Mouse (Mus musculus): Measurements from ENCODE around the gene Gm10447.

DNA sequence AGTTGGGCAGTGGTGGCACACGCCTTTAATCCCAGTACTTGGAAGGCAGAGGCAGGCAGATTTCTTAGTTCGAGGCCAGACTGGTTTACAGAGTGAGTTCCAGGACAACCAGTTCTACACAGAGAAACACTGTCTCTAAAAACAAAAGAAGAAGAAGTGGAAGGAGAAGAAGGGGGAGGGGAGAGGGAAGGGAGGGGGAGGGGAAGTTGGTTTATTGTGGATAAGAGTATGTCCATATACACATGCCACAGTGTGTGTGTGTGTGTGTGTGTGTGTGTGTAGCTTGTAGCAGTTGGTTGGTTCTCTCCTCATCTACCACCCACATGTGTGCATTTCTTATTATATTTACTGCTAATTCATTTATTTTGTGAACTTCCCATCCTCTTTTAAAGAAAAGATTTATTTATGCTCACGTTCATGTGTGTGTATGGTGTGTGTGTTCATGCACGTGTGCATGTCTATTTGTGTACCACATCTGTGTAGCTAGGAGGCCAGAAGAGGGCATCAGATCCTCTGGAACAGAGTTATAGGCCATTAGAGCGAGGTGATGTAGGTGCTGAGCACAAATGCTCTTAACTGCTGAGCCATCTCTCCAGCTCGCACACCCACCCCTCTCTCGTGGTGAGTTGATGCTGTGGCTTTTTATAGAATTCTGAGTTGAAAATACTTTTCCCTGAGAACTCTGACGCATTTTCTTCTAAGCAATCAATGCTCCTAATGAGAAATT, 45.3 kb upstream of the Gm10447 start:
- TF ChIP-seq MYOG (IDR thresholded peaks at IDR 0.05; ENCODE audit: control insufficient read depth in 1 of 3, insufficient read depth in 1 of 3, insufficient read length in 2 of 3, low read depth in 2 of 3): no peak
- no peak for TF ChIP-seq MYOD1 (IDR thresholded peaks at IDR 0.05; ENCODE audit: control insufficient read depth in 1 of 3, insufficient read length in 2 of 3, low read depth in 2 of 3)
- TF ChIP-seq TCF12 (IDR thresholded peaks at IDR 0.05; ENCODE audit: insufficient read depth, poor library complexity, severe bottlenecking): no peak
- TF ChIP-seq SRF (IDR thresholded peaks at IDR 0.05; ENCODE audit: control insufficient read depth, insufficient read length, low read depth): no peak
- TF ChIP-seq POLR2AphosphoS2 (IDR thresholded peaks at IDR 0.05; ENCODE audit: insufficient read length, low read depth): no peak
- no peak for TF ChIP-seq POLR2A (IDR thresholded peaks at IDR 0.05; ENCODE audit: insufficient read length, low read depth)
- TF ChIP-seq CEBPB (IDR thresholded peaks at IDR 0.05; ENCODE audit: insufficient read depth, poor library complexity, severe bottlenecking): no peak
- TF ChIP-seq USF1 (IDR thresholded peaks at IDR 0.05; ENCODE audit: low read depth): no peak
- no peak for TF ChIP-seq MAX (IDR thresholded peaks at IDR 0.05; ENCODE audit: low read depth)
- TF ChIP-seq E2F4 (IDR thresholded peaks at IDR 0.05; ENCODE audit: insufficient read depth): no peak
- TF ChIP-seq TCF3 (IDR thresholded peaks at IDR 0.05; ENCODE audit: insufficient read length, low read depth): no peak

Data from myocyte (in vitro differentiated cells).